Mouse (Mus musculus) adrenal gland, adult (tissue): ENCODE data around the gene Col6a4.

Experiments
- DNase-seq, 2 experiments: peaks; one replicate each; pipeline ENCODE4 v3.0.0; 2022 to 2023; ENCODE audit warnings: low spot score in 1 of 2; ENCODE audit not compliant: inconsistent age in 2 of 2

The Col6a4 gene

DNA sequence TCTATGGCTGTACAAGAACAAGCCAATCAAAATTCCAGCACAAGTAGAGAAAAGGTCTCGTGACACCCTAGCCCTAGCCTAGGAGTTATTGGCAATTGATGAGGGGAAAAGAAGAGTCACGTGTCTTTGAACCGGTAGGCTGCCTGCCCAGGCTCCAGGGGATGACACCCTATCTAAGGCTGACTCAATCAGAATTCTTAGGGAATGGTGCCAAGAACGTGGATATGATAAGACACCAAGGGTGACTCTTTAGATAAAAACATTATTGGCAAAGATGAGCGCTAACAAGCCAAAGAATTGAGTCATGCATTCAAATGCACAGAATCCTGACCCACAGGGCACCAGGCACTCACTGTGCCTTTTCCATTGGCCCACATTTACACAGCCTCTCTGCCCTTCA, 125.7 kb downstream of the Col6a4 start:
- peak in 1 of 2 experiments; percentile 53 for DNase-seq

DNA sequence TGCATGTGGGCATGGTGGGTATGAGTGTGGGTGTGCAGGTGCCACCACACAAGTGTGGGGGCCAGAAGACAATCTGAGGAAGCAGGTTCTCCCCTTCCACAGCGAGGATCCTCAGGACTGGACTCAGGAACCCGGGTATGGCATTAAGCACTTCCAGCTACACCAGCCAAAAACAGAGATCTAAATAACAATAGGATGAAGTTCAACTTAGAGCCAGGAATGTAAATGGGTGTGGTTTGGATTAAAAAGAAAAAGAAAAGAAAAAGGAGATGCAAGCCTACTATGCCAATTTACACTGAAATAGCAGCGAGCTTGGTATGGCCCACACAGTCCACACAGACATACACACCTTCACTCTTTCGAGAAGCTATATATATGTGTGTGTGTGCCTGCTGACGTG, 128.6 kb downstream of the Col6a4 start:
- DNase-seq = no peak

DNA sequence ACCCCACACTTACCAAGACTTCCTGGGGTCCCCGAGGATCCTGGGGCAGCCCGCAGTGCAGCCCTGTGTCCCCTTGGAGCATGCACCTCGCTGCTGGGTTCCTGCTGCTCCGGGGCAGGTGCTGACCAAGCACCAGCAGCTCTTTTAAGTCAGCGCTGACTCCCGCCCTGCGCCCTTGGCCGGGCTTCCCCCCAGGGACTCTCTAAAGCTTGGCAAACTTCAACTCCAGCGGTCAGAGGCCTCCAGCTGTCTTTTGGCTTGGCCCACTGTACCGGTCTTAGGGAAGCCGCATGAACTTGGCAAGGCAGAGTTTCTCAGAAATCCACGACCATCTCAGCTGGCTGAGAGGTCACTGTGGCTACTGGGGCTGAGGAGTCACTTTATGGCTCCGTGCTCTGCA, 136.1 kb downstream of the Col6a4 start, which contains the start of gene Col6a5:
TSS of gene Col6a5 (minus strand) at position 111 of the 400 bp plus-strand sequence.
- DNase-seq = peak; percentile 30 to 80

DNA sequence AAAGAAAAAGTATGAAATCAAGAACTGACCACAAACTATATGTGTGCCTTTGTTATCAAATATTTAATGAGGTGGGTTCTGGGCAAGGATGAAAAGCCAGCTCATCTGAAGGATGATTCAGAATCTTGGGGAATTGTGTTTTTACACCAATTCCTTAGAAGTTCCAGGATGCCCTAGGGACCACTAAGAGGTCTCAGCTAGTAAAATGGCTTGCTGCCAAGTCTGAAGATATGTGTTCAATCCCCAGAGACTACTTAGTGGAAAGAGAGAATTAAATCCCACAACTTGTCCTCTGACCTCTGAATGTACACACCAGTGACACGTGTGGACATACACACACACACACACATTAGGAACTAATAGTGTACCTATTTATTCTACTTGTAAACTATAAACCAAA, 137.5 kb downstream of the Col6a4 start:
- no peak for DNase-seq

DNA sequence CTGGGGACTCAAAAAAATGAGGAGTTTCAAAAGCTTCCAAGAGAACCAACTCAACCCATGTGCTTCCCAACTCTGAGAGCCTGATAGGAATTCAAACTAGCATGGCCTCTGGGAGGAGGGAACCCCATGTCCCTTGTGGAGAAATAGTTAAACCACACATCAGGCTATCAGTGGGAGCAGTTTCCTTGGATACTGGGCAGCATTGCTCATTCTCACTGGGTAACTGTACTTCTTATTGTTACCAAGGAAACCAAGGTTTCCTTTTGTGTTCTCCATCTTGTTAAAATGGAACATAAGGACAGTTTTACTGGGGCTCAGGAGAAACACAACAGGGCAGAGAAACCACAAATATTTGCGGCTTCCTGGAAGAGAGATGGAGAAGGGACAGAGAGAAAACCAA, 146.8 kb downstream of the Col6a4 start:
- no peak for DNase-seq

DNA sequence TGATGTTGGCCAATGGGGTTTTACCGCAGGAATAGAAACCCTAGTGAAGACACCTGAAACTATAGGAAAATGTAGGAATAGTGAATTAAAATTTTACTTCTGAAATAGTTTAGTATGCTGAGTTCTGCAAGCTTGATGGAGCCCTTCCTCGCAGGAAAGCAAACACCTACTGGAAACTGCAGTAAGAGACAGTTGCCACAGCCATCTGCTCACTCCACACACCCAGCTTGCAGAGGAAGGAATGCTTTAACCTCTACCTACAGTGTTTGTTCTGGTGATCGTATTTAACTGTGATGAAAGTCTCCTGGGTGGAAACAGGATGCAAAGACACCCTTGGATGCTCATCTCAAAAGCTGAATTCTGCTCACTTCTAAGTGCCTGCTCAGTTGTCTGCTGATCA, 149.0 kb downstream of the Col6a4 start:
- DNase-seq = no peak
